7 mouse cellular contexts compared by ENCODE assay signal in genomic region chr11:74610545-74611176, GRCm38 (mm10). TPM values are rescaled to one million over a fixed set of nuclear protein-coding genes. Genes with fewer than 3 reads are reported as not detected.
DNase-seq lines count a peak whose midpoint lies in the region; ATAC-seq lines count a peak whose summit lies in the region.

TSS of gene Rap1gap2 (minus strand) at chr11:74610915.

- no peak within 1 kb of the TSS for H3K9ac ChIP-seq in lung, embryonic 15.5 days
- peak within 1 kb of the TSS; percentile 48 for H3K9ac ChIP-seq in midbrain, embryonic 11.5 days (ENCODE audit: low read length)

- peaks cover 5% of the 10 kb centered on the region; the same call in 1 of the 2 replicates for H3K4me1 ChIP-seq in lung, embryonic 15.5 days
- H3K4me1 ChIP-seq in heart, embryonic 10.5 days, result peaks cover 16% of the 10 kb centered on the region
- no peaks in the 10 kb centered on the region; the same call in 1 of the 2 replicates for H3K4me1 ChIP-seq in midbrain, embryonic 11.5 days (ENCODE audit: control insufficient read depth, insufficient read depth, low read length)

- no peak for DNase-seq in lung, postnatal 10 days
- DNase-seq in heart, embryonic 10.5 days (ENCODE audit: low spot score), result no peak
- peak; percentile 33 to 36 for DNase-seq in kidney, postnatal 4 days
- DNase-seq in midbrain, embryonic 11.5 days (ENCODE audit: low spot score, missing footprints), result peak; percentile 88
- DNase-seq in adipocyte (ENCODE audit: low spot score), result no peak

- peaks cover 53% of the 10 kb centered on the region for H3K27me3 ChIP-seq in lung, embryonic 15.5 days
- H3K27me3 ChIP-seq in heart, embryonic 10.5 days (ENCODE audit: insufficient read depth, poor library complexity, severe bottlenecking), result peaks cover 74% of the 10 kb centered on the region
- H3K27me3 ChIP-seq in midbrain, embryonic 11.5 days (ENCODE audit: control insufficient read depth, insufficient read depth, low read length), result peaks cover 24% of the 10 kb centered on the region

- no peaks in the 10 kb centered on the region for H3K9me3 ChIP-seq in lung, embryonic 15.5 days
- no peaks in the 10 kb centered on the region for H3K9me3 ChIP-seq in heart, embryonic 10.5 days
- H3K9me3 ChIP-seq in midbrain, embryonic 11.5 days (ENCODE audit: control insufficient read depth, low read length), result no peaks in the 10 kb centered on the region

- no peaks in the 10 kb centered on the region for H3K36me3 ChIP-seq in lung, embryonic 15.5 days
- H3K36me3 ChIP-seq in heart, embryonic 10.5 days, result no peaks in the 10 kb centered on the region
- H3K36me3 ChIP-seq in midbrain, embryonic 11.5 days (ENCODE audit: control insufficient read depth, insufficient read depth, low read length), result no peaks in the 10 kb centered on the region

- ATAC-seq in lung, embryonic 15.5 days (ENCODE audit: borderline replicate concordance, extremely low read depth, low FRiP score, low TSS enrichment), result no peak
- peak; percentile 39; the same call in 1 of the 2 replicates for ATAC-seq in common myeloid progenitor, adult 5-6 weeks (replicated peaks; ENCODE audit: low read depth, poor library complexity, severe bottlenecking)
- peak; percentile 48; the same call in 1 of the 2 replicates for ATAC-seq in midbrain, embryonic 11.5 days (ENCODE audit: low FRiP score)

- H3K4me2 ChIP-seq in lung, embryonic 15.5 days, result peak within 1 kb of the TSS; percentile 59
- H3K4me2 ChIP-seq in midbrain, embryonic 11.5 days, result peak within 1 kb of the TSS; percentile 76

- H3K4me3 ChIP-seq in lung, embryonic 15.5 days, result peak within 1 kb of the TSS; percentile 32
- peak within 1 kb of the TSS; percentile 66 for H3K4me3 ChIP-seq in heart, embryonic 10.5 days
- H3K4me3 ChIP-seq in midbrain, embryonic 11.5 days (ENCODE audit: low read depth, low read length), result peak within 1 kb of the TSS; percentile 39

- no peak within 1 kb of the TSS for H3K27ac ChIP-seq in lung, embryonic 15.5 days
- no peak within 1 kb of the TSS for H3K27ac ChIP-seq in heart, embryonic 10.5 days
- no peak within 1 kb of the TSS for H3K27ac ChIP-seq in midbrain, embryonic 11.5 days (ENCODE audit: low read depth, low read length)

- 3% methylated on average over 50 of the region's 50 CpGs for WGBS in lung, embryonic 15.5 days
- 2% methylated on average over 50 of the region's 50 CpGs for WGBS in heart, embryonic 10.5 days
- 2% methylated on average over 40 of the region's 50 CpGs for WGBS in midbrain, embryonic 11.5 days

RNA-seq across cellular contexts. Expression of gene Rap1gap2, which starts in this region (rescaled TPM):
- polyA plus RNA-seq in lung, embryonic 15.5 days (2015; fragmentation: Nextera tagmentation; extraction: Ambion mirVana), result 2.1 and 2.4 TPM in 2 replicates
- 2.0 TPM in 2 replicates for total RNA-seq in common myeloid progenitor, adult 5-6 weeks (2017)
- polyA plus RNA-seq in heart, embryonic 10.5 days (2016; fragmentation: Nextera tagmentation; extraction: Ambion mirVana), result 5.2 and 7.0 TPM in 2 replicates
- 2.5 TPM in 2 replicates for polyA plus RNA-seq in midbrain, embryonic 11.5 days (2014; fragmentation: Nextera tagmentation; extraction: Ambion mirVana)

Comparison
In these comparisons a context has a peak if more than half of its experiments do, and no peak if none do; other contexts are left out.
1. DNase-seq: peak in kidney, postnatal 4 days (2 of 2) and midbrain, embryonic 11.5 days (single experiment); none in lung, postnatal 10 days (single experiment), heart, embryonic 10.5 days (single experiment) and adipocyte (single experiment).
2. Peak in every context shown above with its lines, with median percentiles within 50 percentile points of each other: H3K4me3 ChIP-seq.